Mouse (Mus musculus): Measurements from ENCODE around the gene Atp8a2.

DNA sequence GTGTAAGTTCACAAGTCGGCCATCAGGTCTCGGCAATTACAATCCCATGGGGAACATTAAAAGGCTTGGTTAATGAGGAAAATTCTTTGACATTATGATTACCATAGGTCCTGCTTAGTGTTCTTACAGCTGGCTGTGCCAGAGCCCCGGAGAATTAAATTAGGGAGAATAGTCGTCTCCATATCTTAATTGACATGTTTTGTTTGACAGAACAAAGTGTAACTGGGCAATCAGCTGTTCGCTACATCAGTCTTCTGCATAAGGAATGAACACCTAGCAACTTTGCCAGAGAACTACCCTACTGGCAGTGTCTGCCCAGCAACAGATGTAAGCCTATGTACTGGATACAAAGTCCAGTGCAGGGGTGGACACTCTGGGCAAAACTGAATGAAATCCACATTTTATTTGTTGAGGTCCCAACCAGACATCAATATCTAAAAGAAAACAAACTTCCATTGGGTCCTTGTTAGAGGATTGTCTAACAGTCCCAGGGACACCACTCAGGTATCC lies 225.7 kb downstream of the Atp8a2 start:
- TF ChIP-seq CTCF (IDR thresholded peaks at IDR 0.05) (no peak), EP300 (IDR thresholded peaks at IDR 0.05) (no peak)

Data from lung, postnatal 0 days (tissue).